Mouse (Mus musculus) spleen, adult 2 months (tissue): ENCODE data around the gene Gm10912.
"Not testable (repeated sequence)": the region's sequence is repeated elsewhere in the genome, so short reads cannot be mapped to it uniquely, and the experiment has no call there.

Experiments
- CTCF ChIP-seq: fragments of 200-500 bp; IDR thresholded peaks from 2 replicates; pipeline ENCODE4 v1.5.1; 2011; ENCODE audit warnings: mild to moderate bottlenecking, inconsistent platforms; ENCODE audit not compliant: insufficient read depth, insufficient read length, insufficient replicate concordance; ENCODE audit errors: extremely low read depth
- POLR2A ChIP-seq: fragments of 200-500 bp; IDR thresholded peaks from 2 replicates; pipeline ENCODE4 v1.6.1; 2011; ENCODE audit warnings: low read depth, low read length, inconsistent platforms

DNA sequence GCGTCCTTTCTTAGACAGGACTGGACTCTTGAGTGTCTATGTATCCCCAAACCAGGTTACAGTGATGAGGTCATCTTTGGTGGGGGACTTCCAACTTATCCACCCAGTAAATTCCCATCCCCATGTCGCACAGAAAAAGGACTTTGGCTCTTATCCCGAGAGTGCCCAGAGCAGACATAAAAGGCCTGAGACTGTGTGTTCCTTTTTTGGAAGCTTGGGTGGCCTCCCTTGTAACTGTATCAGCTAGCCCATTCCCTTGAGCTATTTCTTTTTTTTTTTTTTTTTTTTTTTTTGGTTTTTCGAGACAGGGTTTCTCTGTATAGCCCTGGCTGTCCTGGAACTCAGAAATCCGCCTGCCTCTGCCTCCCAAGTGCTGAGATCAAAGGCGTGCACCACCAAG lies at the start of gene Gm10912:
- TF ChIP-seq POLR2A, CTCF: not testable (repeated sequence)
